Comparison of ENCODE assay signal across 11 mouse cellular contexts in genomic region chr12:29904101-29904874, GRCm38 (mm10). TPM values are rescaled to one million over a fixed set of nuclear protein-coding genes. Genes with fewer than 3 reads are reported as not detected.
A peak's percentile ranks its signal among the peaks of the same experiment; 100 is the strongest.
DNase-seq lines count a peak whose midpoint lies in the region; ATAC-seq and TF ChIP-seq lines count a peak whose summit lies in the region.
"Had no signal": no experiment of that assay in that cellular context is flagged by ENCODE, and none has a peak within 500 bp of the region (broad histone marks: within the 10 kb centered on the region; RNA-seq: fewer than 3 reads in every experiment).

No protein-coding gene starts in this region.

- no peak overlapping the region for H3K4me2 ChIP-seq in forebrain, embryonic 13.5 days
- H3K4me2 ChIP-seq: heart, embryonic 11.5 days had no signal

- no peaks in the 10 kb centered on the region for H3K4me1 ChIP-seq in kidney, adult 2 months (ENCODE audit: control insufficient read depth, insufficient read depth, low read length)
- no peaks in the 10 kb centered on the region for H3K4me1 ChIP-seq in forebrain, embryonic 13.5 days

- no peak overlapping the region for H3K4me3 ChIP-seq in kidney, adult 2 months (ENCODE audit: insufficient read depth, low read depth, low read length)
- no peak overlapping the region for H3K4me3 ChIP-seq in forebrain, embryonic 13.5 days

- ATAC-seq in forebrain, embryonic 13.5 days: no peak
- ATAC-seq: intestine, postnatal 0 days; Patski had no signal

- H3K9ac ChIP-seq in forebrain, embryonic 13.5 days: no peak overlapping the region

- H3K36me3 ChIP-seq in kidney, adult 2 months (ENCODE audit: control insufficient read depth, insufficient read depth, low read length): no peaks in the 10 kb centered on the region
- peaks cover 10% of the 10 kb centered on the region; the same call in 1 of the 2 replicates for H3K36me3 ChIP-seq in forebrain, embryonic 13.5 days (ENCODE audit: poor library complexity, severe bottlenecking)

- no peak for TF ChIP-seq POLR2A in kidney, adult 2 months (IDR thresholded peaks at IDR 0.05; ENCODE audit: low read depth, low read length)

- WGBS in kidney, adult 2 months: 69% methylated on average over 4 of the region's 4 CpGs
- 78% methylated on average over 4 of the region's 4 CpGs for WGBS in forebrain, embryonic 13.5 days

- no peaks in the 10 kb centered on the region for H3K27me3 ChIP-seq in kidney, adult 2 months (replicated peaks; ENCODE audit: control insufficient read depth, insufficient read depth, low read length)
- H3K27me3 ChIP-seq in forebrain, embryonic 13.5 days: no peaks in the 10 kb centered on the region

- no peak overlapping the region for H3K27ac ChIP-seq in kidney, adult 2 months (ENCODE audit: insufficient read depth, low read depth, low read length)
- no peak overlapping the region for H3K27ac ChIP-seq in forebrain, embryonic 13.5 days

- DNase-seq in kidney, adult 2 months: peak; percentile 6
- no peak for DNase-seq in kidney, postnatal 25 days
- peak; percentile 43 to 56 for DNase-seq in right cerebral cortex, postnatal 10 days (ENCODE audit: low spot score in 2 of 2)
- DNase-seq in right cerebral cortex, postnatal 14 days: no peak
- peak; percentile 46 to 65 for DNase-seq in cerebellum, postnatal 14 days
- peak; percentile 29 for DNase-seq in right cerebral cortex, postnatal 25 days
- DNase-seq in ovary, postnatal 14 days (ENCODE audit: low spot score): no peak

- no peak for TF ChIP-seq CTCF in kidney, adult 2 months (conservative IDR thresholded peaks at IDR 0.05; ENCODE audit: insufficient read depth, insufficient read length, low read depth, low read length)

- no peaks in the 10 kb centered on the region for H3K9me3 ChIP-seq in forebrain, embryonic 13.5 days (replicated peaks)

RNA-seq across cellular contexts. Expression of gene Pxdn, which starts 33.1 kb away (rescaled TPM):
- polyA plus RNA-seq in kidney, adult 2 months (2012; rRNA removed): 24.0 and 29.2 TPM in 2 replicates
- 30.6 and 37.8 TPM in 2 replicates for polyA plus RNA-seq in forebrain, embryonic 13.5 days (2015; fragmentation: Nextera tagmentation; extraction: Ambion mirVana)

Comparison
In these comparisons a context has a peak if more than half of its experiments do, and no peak if none do; other contexts are left out.
1. DNase-seq: peak in kidney, adult 2 months (single experiment), right cerebral cortex, postnatal 10 days (2 of 2), cerebellum, postnatal 14 days (2 of 2) and right cerebral cortex, postnatal 25 days (single experiment); none in kidney, postnatal 25 days (0 of 2), right cerebral cortex, postnatal 14 days (single experiment) and ovary, postnatal 14 days (single experiment).